Mouse (Mus musculus) ES-Bruce4 (cell line): Measurements from ENCODE around the gene Yrdc. TPM values are rescaled to one million over a fixed set of nuclear protein-coding genes. Genes with fewer than 3 reads are reported as not detected.
A peak's percentile ranks its signal among the peaks of the same experiment; 100 is the strongest.

ENCODE experiments used
- H3K27ac ChIP-seq: 2 replicates; pipeline ENCODE4 v1.5.1; 2012; ENCODE audit warnings: low read length, inconsistent platforms; ENCODE audit not compliant: insufficient read depth
- H3K27me3 ChIP-seq: 2 replicates; pipeline ENCODE4 v1.6.1; 2012; ENCODE audit warnings: mild to moderate bottlenecking, low read length, inconsistent platforms; ENCODE audit not compliant: control insufficient read depth, poor library complexity, insufficient read depth, severe bottlenecking
- H3K36me3 ChIP-seq: 2 replicates; pipeline ENCODE4 v1.6.1; 2012; ENCODE audit warnings: inconsistent platforms, mild to moderate bottlenecking, low read length, moderate library complexity; ENCODE audit not compliant: control insufficient read depth, poor library complexity, insufficient read depth, severe bottlenecking
- H3K4me1 ChIP-seq: one replicate; pipeline ENCODE4 v1.8.1; 2011; ENCODE audit warnings: low read length; ENCODE audit not compliant: control insufficient read depth, insufficient read depth
- H3K4me3 ChIP-seq: 2 replicates; pipeline ENCODE4 v1.5.1; 2011; ENCODE audit warnings: low read depth, mild to moderate bottlenecking, low read length
- H3K9ac ChIP-seq: 2 replicates; pipeline ENCODE4 v1.6.1; 2012; ENCODE audit warnings: low read depth, mild to moderate bottlenecking, inconsistent platforms; ENCODE audit not compliant: poor library complexity, severe bottlenecking
- H3K9me3 ChIP-seq: replicated peaks from 2 replicates; pipeline ENCODE4 v1.6.1; 2012; ENCODE audit warnings: mild to moderate bottlenecking, low read length, inconsistent platforms; ENCODE audit not compliant: control insufficient read depth, poor library complexity, insufficient read depth, severe bottlenecking
- CTCF ChIP-seq: IDR thresholded peaks from one replicate; pipeline ENCODE4 v1.8.1; 2011; ENCODE audit warnings: low read depth, low read length
- EP300 ChIP-seq: IDR thresholded peaks from 2 replicates; pipeline ENCODE4 v1.6.1; 2011; ENCODE audit warnings: low read depth, low read length; ENCODE audit not compliant: insufficient read depth
- POLR2A ChIP-seq: IDR thresholded peaks from one replicate; pipeline ENCODE4 v1.8.1; 2011; ENCODE audit warnings: low read length; ENCODE audit not compliant: insufficient read depth
- polyA plus RNA-seq: library from polyadenylated mRNA; stranded (reverse); fragments of >200 nt; gene quantifications from 2 replicates; pipeline ENCODE4 v1.2.4, GENCODE M21; 2011; ENCODE audit warnings: low read depth; ENCODE audit not compliant: missing spikeins, insufficient read depth, insufficient read length

The Yrdc gene
- polyA plus RNA-seq, 1 experiment: 48.4 TPM

DNA sequence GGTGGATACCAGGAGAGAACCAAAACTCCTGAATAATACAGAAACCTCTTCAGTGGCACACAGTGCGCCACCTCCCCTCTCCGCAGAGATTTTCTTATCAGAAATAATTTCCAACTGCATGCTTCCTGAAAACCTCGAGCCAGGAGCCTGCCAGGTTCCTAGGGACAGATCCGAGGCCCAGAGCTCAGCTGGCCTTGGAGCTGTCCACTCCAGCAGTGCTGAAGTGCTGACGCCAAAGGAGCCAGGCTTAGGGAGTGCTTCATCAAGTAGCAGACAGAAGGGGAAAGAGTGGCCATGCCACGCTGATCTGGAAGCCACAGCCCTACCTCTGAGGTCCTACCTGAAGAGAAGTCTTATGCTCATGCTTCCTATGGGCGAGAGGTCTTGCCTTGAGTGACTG is 10.0 kb downstream of the Yrdc start:
- H3K36me3 ChIP-seq: no peaks in the 10 kb centered on the region; the same call in 1 of the 2 replicates
- TF ChIP-seq CTCF (no peak), POLR2A (no peak), EP300 (no peak)
- H3K4me1 ChIP-seq: no peaks in the 10 kb centered on the region
- no peaks in the 10 kb centered on the region for H3K27me3 ChIP-seq
- no peak overlapping the region for H3K4me3 ChIP-seq
- no peak overlapping the region for H3K27ac ChIP-seq
- H3K9me3 ChIP-seq: no peaks in the 10 kb centered on the region
- H3K9ac ChIP-seq: no peak overlapping the region

DNA sequence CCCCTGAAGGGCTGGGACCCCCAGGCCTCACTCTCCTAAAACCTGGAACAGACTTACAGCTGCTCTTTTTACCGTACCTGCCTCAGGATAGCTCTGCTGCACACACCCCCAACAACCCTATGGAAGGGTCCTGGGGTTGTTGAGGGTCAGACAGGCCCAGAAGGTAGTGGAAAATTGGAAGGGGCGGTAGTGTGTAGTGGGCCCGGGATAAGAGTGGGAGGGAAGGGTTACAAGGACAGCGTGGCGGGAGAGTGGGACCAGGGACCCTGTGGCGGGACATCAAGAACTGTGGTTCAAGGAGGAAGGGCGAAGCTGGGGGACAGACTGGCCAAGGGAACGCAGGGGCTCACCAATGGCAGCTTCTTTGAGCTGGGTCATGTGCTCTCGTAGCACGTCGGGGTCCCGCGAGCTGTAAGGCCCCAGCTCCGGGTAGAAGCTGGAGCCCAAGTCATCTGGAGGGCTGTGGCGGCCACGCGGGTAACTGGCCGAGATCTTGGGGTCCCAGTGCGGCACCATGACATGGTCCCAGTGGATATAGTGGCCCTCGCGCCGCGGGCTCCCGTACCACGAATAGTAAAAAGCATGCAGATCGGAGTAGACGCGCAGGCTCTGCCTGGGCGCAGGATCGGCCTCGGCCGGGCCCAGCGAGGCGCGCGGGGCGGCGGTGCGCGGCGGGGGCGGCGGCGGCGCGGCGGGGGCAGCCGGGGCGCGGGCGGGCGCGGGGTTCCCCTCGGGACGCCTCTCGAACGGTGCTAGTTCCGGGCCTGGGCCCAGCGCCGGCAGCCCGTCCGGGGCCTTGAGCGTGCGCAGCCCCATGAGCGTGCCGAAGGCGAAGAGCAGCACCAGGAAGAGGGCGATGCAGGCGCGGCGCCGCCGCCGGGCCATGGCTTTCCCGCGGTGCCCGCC is 11.1 kb downstream of the Yrdc start, which contains the start of gene Maneal:
Maneal (minus strand) TSS at position 889 of the 906 bp plus-strand sequence.
- Histone ChIP-seq H3K4me1 (no peaks in the 10 kb centered on the region), H3K27ac (no peak within 1 kb of the TSS), H3K9me3 (no peaks in the 10 kb centered on the region), H3K27me3 (no peaks in the 10 kb centered on the region), H3K9ac (peak within 1 kb of the TSS; percentile 87), H3K4me3 (peak within 1 kb of the TSS; percentile 88), H3K36me3 (no peaks in the 10 kb centered on the region)
- TF ChIP-seq CTCF (no peak), EP300 (no peak), POLR2A (no peak)

GRCm38 (mm10) chr4:124872719-124873118 is 22.2 kb downstream of the Yrdc start:
- no peak overlapping the region for H3K9ac ChIP-seq
- TF ChIP-seq CTCF (peak; percentile 46), POLR2A (no peak), EP300 (no peak)
- H3K27ac ChIP-seq: no peak overlapping the region
- no peaks in the 10 kb centered on the region for H3K36me3 ChIP-seq
- no peak overlapping the region for H3K4me3 ChIP-seq
- no peaks in the 10 kb centered on the region for H3K4me1 ChIP-seq
- no peaks in the 10 kb centered on the region for H3K9me3 ChIP-seq
- H3K27me3 ChIP-seq: no peaks in the 10 kb centered on the region

- Histone ChIP-seq H3K9ac (no peak within 1 kb of the TSS), H3K36me3 (no peaks in the 10 kb centered on the region), H3K4me3 (peak within 1 kb of the TSS; percentile 91), H3K27me3 (peaks cover 1% of the 10 kb centered on the region; the same call in 1 of the 2 replicates), H3K9me3 (no peaks in the 10 kb centered on the region), H3K27ac (no peak within 1 kb of the TSS), H3K4me1 (peaks cover 5% of the 10 kb centered on the region)
- TF ChIP-seq POLR2A (no peak), CTCF (no peak), EP300 (no peak)
Observed at GRCm38 (mm10) chr4:124880599-124880998, 30.1 kb downstream of the Yrdc start, which contains the start of gene Epha10. Epha10 (plus strand) TSS chr4:124880899.

GRCm38 (mm10) chr4:124881341-124881908 is 30.9 kb downstream of the Yrdc start:
- peak overlapping the region; percentile 91 for H3K4me3 ChIP-seq
- no peak overlapping the region for H3K27ac ChIP-seq
- TF ChIP-seq CTCF (no peak), EP300 (no peak), POLR2A (no peak)
- H3K4me1 ChIP-seq: peaks cover 5% of the 10 kb centered on the region
- no peaks in the 10 kb centered on the region for H3K9me3 ChIP-seq
- H3K27me3 ChIP-seq: peaks cover 1% of the 10 kb centered on the region; the same call in 1 of the 2 replicates
- no peaks in the 10 kb centered on the region for H3K36me3 ChIP-seq
- H3K9ac ChIP-seq: no peak overlapping the region

DNA sequence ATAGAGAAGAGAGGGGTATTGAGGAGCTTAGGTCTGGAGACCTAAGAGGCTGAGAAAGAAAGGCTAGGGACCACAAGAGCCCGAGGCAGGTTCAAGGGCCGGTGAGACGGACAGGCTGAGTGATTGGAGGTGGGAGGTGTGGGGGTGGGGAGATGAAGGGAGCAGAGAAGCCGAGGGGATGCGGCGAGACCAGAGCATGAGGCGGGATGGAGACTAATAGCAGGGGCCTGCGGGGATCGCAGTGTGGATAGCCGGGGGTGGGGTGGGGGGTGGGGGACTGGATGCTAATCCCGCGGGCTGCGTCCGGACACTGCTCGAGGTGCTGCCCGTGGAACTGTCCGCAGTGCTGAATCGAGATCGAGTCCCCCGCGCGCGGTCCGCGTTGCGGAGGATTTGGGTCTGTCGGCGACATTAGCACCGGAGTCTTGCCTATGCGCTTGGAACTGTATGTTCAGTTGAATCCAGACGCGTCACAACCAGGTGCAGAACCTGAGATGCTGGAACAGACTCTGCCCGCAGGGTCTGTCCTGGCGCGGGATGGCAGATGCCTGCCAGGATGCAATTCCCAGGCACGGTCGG is 31.8 kb downstream of the Yrdc start:
- Histone ChIP-seq H3K4me1 (peaks cover 5% of the 10 kb centered on the region), H3K36me3 (no peaks in the 10 kb centered on the region), H3K4me3 (peak overlapping the region; percentile 91), H3K27ac (no peak overlapping the region), H3K9me3 (no peaks in the 10 kb centered on the region), H3K27me3 (peaks cover 1% of the 10 kb centered on the region; the same call in 1 of the 2 replicates), H3K9ac (no peak overlapping the region)
- TF ChIP-seq CTCF (no peak), EP300 (no peak), POLR2A (no peak)
